Mouse (Mus musculus): ENCODE results near the gene Map2k5.

DNA sequence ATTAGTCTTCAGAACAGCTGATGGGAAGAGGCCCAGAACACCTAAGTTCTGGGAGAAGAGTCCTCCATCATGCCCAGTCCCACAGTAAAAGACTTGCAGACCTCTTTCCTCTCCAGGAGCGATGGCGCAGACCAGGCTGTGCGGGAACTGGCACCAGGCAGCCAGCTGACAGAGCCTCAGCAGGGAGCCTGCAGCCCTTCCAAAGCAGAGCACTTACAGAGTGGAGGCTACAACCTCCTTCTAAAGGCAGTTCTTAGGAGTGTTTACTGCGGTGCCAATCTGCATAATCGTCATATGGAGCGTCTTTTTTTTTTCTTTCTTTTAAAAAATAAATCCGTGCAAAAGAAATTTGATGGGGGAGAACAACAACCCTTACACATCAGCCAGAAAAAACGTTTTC lies 5.2 kb downstream of the Map2k5 start:
- TF ChIP-seq POLR2A (IDR thresholded peaks at IDR 0.05; ENCODE audit: control insufficient read depth, extremely low read depth, insufficient read depth, low read length, poor library complexity), result no peak
- TF ChIP-seq CTCF (IDR thresholded peaks at IDR 0.05; ENCODE audit: borderline replicate concordance, control insufficient read depth, extremely low read depth, insufficient read depth, low read length, poor library complexity), result no peak

Data from thymus, adult 2 months (tissue).